Mouse (Mus musculus) kidney, embryonic 14.5 days (tissue): ENCODE measurements around the gene Mcl1. TPM values are rescaled to one million over a fixed set of nuclear protein-coding genes. Genes with fewer than 3 reads are reported as not detected.

ENCODE experiments used
- polyA plus RNA-seq: library from polyadenylated mRNA; unstranded; fragments of >200 nt; fragmentation: Nextera tagmentation; extraction: Ambion mirVana; gene quantifications from 2 replicates; pipeline ENCODE4 v1.2.1, GENCODE M21; 2014

Mcl1 gene
- polyA plus RNA-seq, 1 experiment from 2014 or later = 76.1 TPM

Other genes starting within 250 kb of the Mcl1 start
- gene Arnt, start 224.4 kb upstream of the Mcl1 start, polyA plus RNA-seq = 15.6 and 35.4 TPM in 2 replicates
- 3.0 and 3.6 TPM in 2 replicates for gene Ctsk, start 159.5 kb upstream of the Mcl1 start, polyA plus RNA-seq
- 9.9 and 12.2 TPM in 2 replicates for gene Ctss, start 132.0 kb upstream of the Mcl1 start, polyA plus RNA-seq
- gene Hormad1, start 99.1 kb upstream of the Mcl1 start, polyA plus RNA-seq = not detected in 2 replicates
- 28.2 and 35.6 TPM in 2 replicates for gene Golph3l, start 69.9 kb upstream of the Mcl1 start, polyA plus RNA-seq
- gene Ensa, start 33.8 kb upstream of the Mcl1 start, polyA plus RNA-seq = 64.0 and 66.9 TPM in 2 replicates
- gene Adamtsl4, start 29.1 kb downstream of the Mcl1 start, polyA plus RNA-seq = 2.0 and 3.7 TPM in 2 replicates
- 168 and 204 TPM in 2 replicates for gene Ecm1, start 80.8 kb downstream of the Mcl1 start, polyA plus RNA-seq
- 37.5 and 56.6 TPM in 2 replicates for gene Tars2, start 101.4 kb downstream of the Mcl1 start, polyA plus RNA-seq
- gene Rprd2, start 160.1 kb downstream of the Mcl1 start, polyA plus RNA-seq = 20.4 and 27.2 TPM in 2 replicates
- gene Prpf3, start 197.1 kb downstream of the Mcl1 start, polyA plus RNA-seq = 51.2 and 60.8 TPM in 2 replicates
- 377 and 496 TPM in 2 replicates for gene Mrps21, start 212.7 kb downstream of the Mcl1 start, polyA plus RNA-seq
- 4.0 and 5.3 TPM in 2 replicates for gene Ciart, start 223.5 kb downstream of the Mcl1 start, polyA plus RNA-seq
- gene BC028528, start 233.2 kb downstream of the Mcl1 start, polyA plus RNA-seq = 33.6 and 35.6 TPM in 2 replicates
- 40.4 and 83.2 TPM in 2 replicates for gene Aph1a, start 235.2 kb downstream of the Mcl1 start, polyA plus RNA-seq
- gene Car14, start 245.9 kb downstream of the Mcl1 start, polyA plus RNA-seq = 21.0 and 25.9 TPM in 2 replicates